Mouse (Mus musculus): ENCODE data around the gene Mturn. TPM values are rescaled to one million over a fixed set of nuclear protein-coding genes. Genes with fewer than 3 reads are reported as not detected.

Mturn gene
- polyA plus RNA-seq (2017; shearing (Covaris generic)) = 10 to 100 TPM; 22.2 to 26.3 TPM

- ATAC-seq = peak; percentile 87
Measured at GRCm38 (mm10) chr6:54680891-54681745, at the start of gene Mturn. Gene Mturn (plus strand): TSS chr6:54681624.

- no peak for ATAC-seq
Measured at GRCm38 (mm10) chr6:54639877-54640276, 41.5 kb upstream of the Mturn start.

GRCm38 (mm10) chr6:54641953-54642352 lies 39.5 kb upstream of the Mturn start:
- no peak for ATAC-seq

GRCm38 (mm10) chr6:54643181-54643580 lies 38.2 kb upstream of the Mturn start:
- ATAC-seq = no peak

GRCm38 (mm10) chr6:54655471-54656095 lies 25.8 kb upstream of the Mturn start:
- no peak for ATAC-seq

GRCm38 (mm10) chr6:54657861-54658260 lies 23.6 kb upstream of the Mturn start:
- no peak for ATAC-seq

GRCm38 (mm10) chr6:54669868-54670267 lies 11.6 kb upstream of the Mturn start:
- ATAC-seq = no peak

- ATAC-seq = no peak
Measured at GRCm38 (mm10) chr6:54672901-54673300, 8.5 kb upstream of the Mturn start.

- ATAC-seq = no peak
Measured at GRCm38 (mm10) chr6:54679686-54680085, 1.7 kb upstream of the Mturn start.

GRCm38 (mm10) chr6:54681746-54682428 lies 463 bp downstream of the Mturn start:
- ATAC-seq = peak; percentile 6

- no peak for ATAC-seq
Measured at GRCm38 (mm10) chr6:54684085-54684484, 2.7 kb downstream of the Mturn start.

GRCm38 (mm10) chr6:54685103-54685502 lies 3.7 kb downstream of the Mturn start:
- ATAC-seq = peak; percentile 37

- ATAC-seq = no peak
Measured at GRCm38 (mm10) chr6:54685716-54686395, 4.4 kb downstream of the Mturn start.

- ATAC-seq = no peak
Measured at GRCm38 (mm10) chr6:54686946-54687737, 5.7 kb downstream of the Mturn start.

GRCm38 (mm10) chr6:54688467-54689323 lies 7.3 kb downstream of the Mturn start:
- no peak for ATAC-seq

GRCm38 (mm10) chr6:54689686-54690085 lies 8.3 kb downstream of the Mturn start:
- no peak for ATAC-seq

- no peak for ATAC-seq
Measured at GRCm38 (mm10) chr6:54690838-54691237, 9.4 kb downstream of the Mturn start.

- no peak for ATAC-seq
Measured at GRCm38 (mm10) chr6:54691368-54692116, 10.1 kb downstream of the Mturn start.

- ATAC-seq = no peak
Measured at GRCm38 (mm10) chr6:54692201-54692600, 10.8 kb downstream of the Mturn start.

- ATAC-seq = no peak
Measured at GRCm38 (mm10) chr6:54693286-54693685, 11.9 kb downstream of the Mturn start.

Data from CD4-positive, CD25-positive, alpha-beta regulatory T cell, adult 4 months (primary cell).